Mouse (Mus musculus) limb, embryonic 11.5 days (tissue): ENCODE results near the gene Lim2. TPM values are rescaled to one million over a fixed set of nuclear protein-coding genes. Genes with fewer than 3 reads are reported as not detected.

ENCODE experiments used
- ATAC-seq: fragments of 200-750 bp; cut with Nextera tagmentation; 2 replicates; pipeline ENCODE4 v1.8.0; 2017; ENCODE audit warnings: low read depth; ENCODE audit not compliant: insufficient number of reproducible peaks, low FRiP score, low TSS enrichment
- DNase-seq: peaks from one replicate; pipeline ENCODE4 v3.0.0-alpha.2; 2015; ENCODE audit warnings: low spot score
- H3K27ac ChIP-seq: fragments of 300-500 bp; sonication (generic); replicated peaks from 2 replicates; pipeline ENCODE4 v1.5.1; 2014; ENCODE audit warnings: low read depth, mild to moderate bottlenecking, low read length
- H3K27me3 ChIP-seq: fragments of 300-500 bp; sonication (generic); 2 replicates; pipeline ENCODE4 v1.6.1; 2014; ENCODE audit warnings: mild to moderate bottlenecking, low read length, mixed read lengths; ENCODE audit not compliant: control insufficient read depth, insufficient read depth
- H3K36me3 ChIP-seq: fragments of 300-500 bp; sonication (generic); 2 replicates; pipeline ENCODE4 v1.6.1; 2014; ENCODE audit warnings: mild to moderate bottlenecking, low read length, moderate library complexity, mixed read lengths; ENCODE audit not compliant: control insufficient read depth, insufficient read depth
- H3K4me1 ChIP-seq: fragments of 300-500 bp; sonication (generic); 2 replicates; pipeline ENCODE4 v1.6.1; 2014; ENCODE audit warnings: low read length, mixed read lengths; ENCODE audit not compliant: control insufficient read depth, insufficient read depth
- H3K4me2 ChIP-seq: fragments of 300-500 bp; sonication (generic); 2 replicates; pipeline ENCODE4 v1.6.1; 2014; ENCODE audit warnings: low read depth, mild to moderate bottlenecking, moderate library complexity; ENCODE audit not compliant: severe bottlenecking
- H3K4me3 ChIP-seq: fragments of 300-500 bp; sonication (generic); 2 replicates; pipeline ENCODE4 v1.5.1; 2014; ENCODE audit warnings: low read depth, low read length
- H3K9ac ChIP-seq: fragments of 300-500 bp; sonication (generic); 2 replicates; pipeline ENCODE4 v1.6.1; 2014; ENCODE audit warnings: mild to moderate bottlenecking, low read length
- H3K9me3 ChIP-seq: fragments of 300-500 bp; sonication (generic); 2 replicates; pipeline ENCODE4 v1.6.1; 2016; ENCODE audit warnings: low read length; ENCODE audit not compliant: control insufficient read depth
- WGBS: fragments of 180-500 bp; shearing (Covaris S2); extraction: QIAGEN DNeasy Blood & Tissue Kit; methylation state at CpG from one replicate; pipeline ENCODE4 v1.1.7; 2014; 5-methylcytosine and 5-hydroxymethylcytosine counted together
- polyA plus RNA-seq: library from polyadenylated mRNA; unstranded; fragments of >200 nt; fragmentation: Nextera tagmentation; extraction: Ambion mirVana; gene quantifications from 2 replicates; pipeline ENCODE4 v1.2.1, GENCODE M21; 2014

The Lim2 gene
- polyA plus RNA-seq, 1 experiment from 2014 or later: not detected

DNA sequence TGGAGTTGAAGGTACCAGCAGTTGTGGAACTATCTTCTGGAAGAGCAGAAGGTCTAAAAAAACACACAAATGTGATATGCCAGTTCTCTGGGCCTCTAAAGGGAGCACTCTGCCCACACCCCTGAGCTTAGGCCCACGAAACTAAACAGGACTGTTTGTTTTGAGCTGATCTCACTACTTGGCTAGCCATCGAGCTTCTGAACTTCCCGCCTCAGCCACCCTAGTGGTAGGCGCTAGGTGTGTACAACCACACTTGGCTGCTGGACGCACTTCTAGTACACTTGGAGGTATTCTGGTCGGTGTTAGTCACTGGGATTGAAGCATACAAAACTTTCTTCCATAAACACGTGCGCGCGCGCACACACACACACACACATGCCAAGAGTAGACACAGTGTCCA lies 24.3 kb downstream of the Lim2 start:
- Histone ChIP-seq H3K4me2 (no peak overlapping the region), H3K27me3 (no peaks in the 10 kb centered on the region), H3K4me3 (no peak overlapping the region), H3K27ac (no peak overlapping the region), H3K36me3 (no peaks in the 10 kb centered on the region; the same call in 1 of the 2 replicates), H3K4me1 (no peaks in the 10 kb centered on the region), H3K9ac (no peak overlapping the region), H3K9me3 (no peaks in the 10 kb centered on the region)
- DNase-seq (no peak), ATAC-seq (no peak)
- WGBS: 95% methylated on average over 11 of the region's 11 CpGs

DNA sequence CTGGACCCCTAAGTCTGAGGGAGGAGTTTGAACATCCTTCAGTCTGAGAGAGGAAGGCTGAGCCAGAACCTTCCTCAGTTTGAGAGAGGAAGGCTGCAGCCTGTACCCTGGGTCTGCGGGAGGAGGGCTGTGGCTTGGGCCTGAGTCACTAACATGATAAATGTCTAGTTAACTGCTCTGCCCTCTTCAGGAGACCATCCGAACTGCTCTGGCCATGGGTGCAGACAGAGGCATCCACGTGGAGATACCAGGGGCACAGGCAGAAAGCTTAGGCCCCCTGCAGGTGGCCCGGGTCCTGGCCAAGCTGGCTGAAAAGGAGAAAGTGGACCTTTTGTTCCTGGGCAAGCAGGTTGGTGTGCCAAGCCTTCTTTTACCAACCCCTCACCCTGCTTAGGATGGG lies 25.1 kb downstream of the Lim2 start:
- DNase-seq (no peak), ATAC-seq (no peak)
- Histone ChIP-seq H3K4me2 (no peak overlapping the region), H3K36me3 (no peaks in the 10 kb centered on the region; the same call in 1 of the 2 replicates), H3K4me3 (no peak overlapping the region), H3K9me3 (no peaks in the 10 kb centered on the region), H3K9ac (no peak overlapping the region), H3K27me3 (no peaks in the 10 kb centered on the region), H3K4me1 (no peaks in the 10 kb centered on the region), H3K27ac (no peak overlapping the region)
- 48% methylated on average over 4 of the region's 4 CpGs for WGBS

DNA sequence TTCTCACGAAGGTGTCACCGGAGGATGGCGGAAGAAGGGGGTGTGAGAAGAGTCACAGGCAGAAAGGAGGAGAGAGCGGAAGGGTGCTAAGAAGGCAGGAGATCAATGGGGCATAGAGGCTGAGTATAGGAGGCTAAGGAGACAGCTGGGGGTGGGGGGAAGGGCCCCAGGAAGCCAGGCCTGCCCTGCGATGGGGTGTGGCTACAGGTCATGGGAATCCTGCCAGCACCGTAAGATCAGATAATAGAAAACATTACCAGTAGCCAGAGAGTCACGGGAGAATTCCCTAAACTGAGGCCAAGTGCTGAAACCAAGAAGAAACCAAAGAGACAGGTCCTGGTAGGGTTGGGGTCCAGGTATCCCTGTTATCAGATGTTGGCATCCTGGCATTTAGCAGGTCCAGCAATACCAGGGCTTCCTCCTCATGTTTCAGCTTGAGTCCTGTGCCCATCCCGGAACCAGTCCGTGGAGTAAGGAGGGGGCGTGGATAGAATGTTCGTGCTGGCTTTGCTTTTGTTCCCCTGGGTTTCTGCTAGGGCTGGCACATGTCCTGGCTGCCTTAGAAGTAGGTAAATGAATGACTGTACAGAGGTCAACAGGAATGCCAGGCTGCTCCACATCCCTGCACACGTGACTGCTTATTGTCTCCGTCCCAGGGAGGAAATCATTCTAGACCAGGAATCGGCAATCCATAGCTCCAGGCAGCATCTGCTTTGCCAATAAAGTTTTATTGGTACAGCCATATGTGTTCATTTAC lies 26.3 kb downstream of the Lim2 start:
- no peaks in the 10 kb centered on the region for H3K4me1 ChIP-seq
- no peak overlapping the region for H3K4me2 ChIP-seq
- H3K9ac ChIP-seq: no peak overlapping the region
- DNase-seq (no peak), ATAC-seq (no peak)
- H3K27me3 ChIP-seq: no peaks in the 10 kb centered on the region
- no peaks in the 10 kb centered on the region for H3K9me3 ChIP-seq
- WGBS: 84% methylated on average over 14 of the region's 14 CpGs
- no peak overlapping the region for H3K27ac ChIP-seq
- H3K4me3 ChIP-seq: no peak overlapping the region
- H3K36me3 ChIP-seq: no peaks in the 10 kb centered on the region; the same call in 1 of the 2 replicates

DNA sequence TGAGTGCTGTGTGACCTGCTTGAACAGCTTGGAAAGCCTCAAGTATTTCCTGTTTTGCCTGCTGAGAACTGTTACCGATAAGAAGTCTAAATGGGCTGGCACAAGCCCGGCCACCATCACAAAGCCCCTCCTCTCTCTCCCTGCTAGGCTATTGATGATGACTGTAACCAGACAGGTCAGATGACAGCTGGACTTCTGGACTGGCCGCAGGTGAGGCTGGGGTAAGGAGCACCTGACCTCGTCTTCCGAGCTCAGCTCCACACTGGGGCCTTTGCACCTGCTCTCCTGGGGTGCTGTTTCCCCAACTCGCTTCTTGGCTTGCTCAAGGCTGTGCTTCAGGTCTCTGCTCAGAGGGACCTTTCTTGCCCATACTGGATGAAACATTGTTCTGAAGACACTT lies 26.9 kb downstream of the Lim2 start:
- Histone ChIP-seq H3K9ac (no peak overlapping the region), H3K9me3 (no peaks in the 10 kb centered on the region), H3K27me3 (no peaks in the 10 kb centered on the region), H3K4me1 (no peaks in the 10 kb centered on the region), H3K4me3 (no peak overlapping the region), H3K27ac (no peak overlapping the region), H3K36me3 (no peaks in the 10 kb centered on the region; the same call in 1 of the 2 replicates), H3K4me2 (no peak overlapping the region)
- WGBS: 80% methylated on average over 6 of the region's 6 CpGs
- DNase-seq: no peak
- ATAC-seq: no peak

DNA sequence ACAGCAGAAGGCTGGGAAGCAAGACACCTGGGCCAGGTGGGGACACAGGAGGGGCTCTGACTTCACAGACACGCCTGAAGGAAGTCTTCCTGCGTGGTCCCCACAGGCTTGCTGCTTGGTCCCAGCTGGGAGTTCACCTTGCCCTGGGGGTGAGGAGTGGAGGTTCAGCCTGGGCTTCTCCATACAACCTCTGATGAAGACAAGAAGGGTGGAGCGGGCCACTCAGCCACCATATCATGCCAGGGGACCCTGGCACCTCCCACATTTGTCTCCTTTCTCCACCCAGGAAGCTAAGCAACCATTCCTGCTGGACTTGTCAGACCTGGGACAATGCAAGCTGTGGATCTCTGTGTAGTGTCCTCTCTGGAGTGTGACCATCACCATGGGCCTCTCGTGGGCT lies 35.4 kb downstream of the Lim2 start, which contains the start of gene Vsig10l:
Vsig10l (plus strand) TSS at position 301 of the 400 bp plus-strand sequence.
- ATAC-seq: no peak
- Histone ChIP-seq H3K9me3 (no peaks in the 10 kb centered on the region), H3K27me3 (peaks cover 2% of the 10 kb centered on the region; the same call in 1 of the 2 replicates), H3K27ac (no peak within 1 kb of the TSS), H3K9ac (no peak within 1 kb of the TSS), H3K36me3 (no peaks in the 10 kb centered on the region), H3K4me1 (no peaks in the 10 kb centered on the region), H3K4me2 (no peak within 1 kb of the TSS), H3K4me3 (no peak within 1 kb of the TSS)
- WGBS: 81% methylated on average over 4 of the region's 4 CpGs
- no peak for DNase-seq

DNA sequence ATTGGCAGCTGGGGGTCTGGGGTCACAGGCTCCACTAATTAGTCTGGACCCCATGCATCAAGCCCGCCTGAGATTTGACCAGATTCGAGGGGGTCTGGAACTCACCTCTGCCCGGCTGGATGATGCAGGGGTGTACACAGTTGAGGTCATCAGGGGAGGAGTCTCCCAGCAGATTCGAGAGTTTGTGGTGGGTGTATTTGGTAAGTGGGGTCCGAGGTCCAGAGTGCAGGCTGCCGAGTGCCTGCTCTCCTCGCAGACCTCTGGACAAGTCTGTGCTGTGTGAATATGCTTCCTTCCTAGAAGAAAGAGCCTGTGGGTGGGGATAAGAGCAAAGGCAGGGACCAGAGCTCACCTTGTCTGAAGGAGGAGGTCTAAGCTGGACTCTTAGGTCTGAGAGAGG lies 36.5 kb downstream of the Lim2 start:
- Histone ChIP-seq H3K36me3 (no peaks in the 10 kb centered on the region), H3K4me2 (no peak overlapping the region), H3K4me3 (no peak overlapping the region), H3K9ac (no peak overlapping the region), H3K4me1 (no peaks in the 10 kb centered on the region), H3K9me3 (no peaks in the 10 kb centered on the region), H3K27me3 (peaks cover 2% of the 10 kb centered on the region; the same call in 1 of the 2 replicates), H3K27ac (no peak overlapping the region)
- WGBS: 78% methylated on average over 7 of the region's 7 CpGs
- DNase-seq (no peak), ATAC-seq (no peak)

DNA sequence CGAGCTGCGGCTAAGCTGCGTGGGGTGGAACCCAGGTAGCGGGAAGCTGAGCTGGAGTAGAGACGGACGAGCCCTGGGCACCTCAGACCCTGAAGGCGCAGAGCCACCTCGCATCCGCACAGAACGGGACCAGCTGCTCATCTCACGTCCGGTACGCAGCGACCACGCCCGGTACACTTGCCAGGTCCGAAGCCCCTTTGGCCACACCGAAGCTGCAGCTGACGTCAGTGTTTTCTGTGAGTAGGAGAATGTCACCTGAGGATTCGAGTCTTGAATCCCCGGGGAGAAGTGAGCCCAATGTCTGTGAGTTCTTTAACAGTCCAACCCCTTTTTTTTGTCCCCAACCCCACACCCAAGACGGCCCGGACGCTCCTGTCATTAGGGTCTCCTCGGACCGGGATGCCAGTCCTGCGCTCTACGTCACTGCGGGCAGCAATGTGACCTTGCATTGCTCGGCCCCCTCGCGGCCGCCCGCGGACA lies 37.4 kb downstream of the Lim2 start:
- ATAC-seq (no peak; the same call in 1 of the 2 replicates), DNase-seq (no peak)
- no peak overlapping the region for H3K9ac ChIP-seq
- peak overlapping the region; percentile 54 for H3K4me2 ChIP-seq
- H3K27ac ChIP-seq: no peak overlapping the region
- H3K4me3 ChIP-seq: peak overlapping the region; percentile 30
- 7% methylated on average over 35 of the region's 35 CpGs for WGBS
- H3K4me1 ChIP-seq: no peaks in the 10 kb centered on the region
- H3K36me3 ChIP-seq: no peaks in the 10 kb centered on the region
- H3K9me3 ChIP-seq: no peaks in the 10 kb centered on the region
- peaks cover 2% of the 10 kb centered on the region; the same call in 1 of the 2 replicates for H3K27me3 ChIP-seq

DNA sequence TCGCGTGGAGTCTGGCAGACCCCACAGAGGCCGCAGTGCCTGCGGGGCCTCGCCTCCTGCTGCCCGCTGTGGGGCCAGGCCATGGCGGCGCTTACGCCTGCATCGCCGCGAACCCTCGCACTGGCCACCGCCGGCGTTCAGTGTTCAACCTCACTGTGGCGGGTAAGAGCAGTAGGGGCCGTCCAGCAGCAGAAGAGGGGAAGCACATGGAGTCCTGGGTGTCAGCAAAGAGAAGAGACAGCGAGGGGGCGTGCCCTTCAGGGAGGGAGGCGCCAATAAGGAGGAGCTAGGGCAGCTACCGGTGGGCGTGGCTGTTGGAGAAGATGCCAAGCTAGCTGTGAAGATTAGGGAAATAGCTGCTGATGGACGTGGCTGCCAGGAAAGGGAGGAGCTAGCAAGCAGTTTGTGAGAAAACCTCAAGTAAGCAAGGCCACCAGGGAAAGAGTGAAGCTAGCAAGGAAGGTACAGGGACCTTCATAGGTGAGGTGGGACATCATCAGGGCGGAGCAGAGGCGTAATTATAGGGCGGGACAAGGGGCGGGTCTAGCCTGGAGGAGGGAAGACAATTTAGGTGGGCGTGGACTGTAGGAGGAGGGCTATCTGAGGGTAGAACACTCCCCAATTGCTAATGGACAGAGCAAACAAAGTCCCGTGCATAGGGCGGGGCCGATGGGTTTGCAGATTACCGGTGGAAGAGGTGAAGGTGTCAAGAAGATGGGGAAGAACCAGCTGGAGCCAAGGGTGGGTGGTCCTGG lies 38.1 kb downstream of the Lim2 start:
- peak; percentile 68 for ATAC-seq
- Histone ChIP-seq H3K9me3 (no peaks in the 10 kb centered on the region), H3K9ac (no peak overlapping the region), H3K4me3 (peak overlapping the region; percentile 30), H3K27me3 (peaks cover 2% of the 10 kb centered on the region; the same call in 1 of the 2 replicates), H3K27ac (no peak overlapping the region), H3K4me1 (no peaks in the 10 kb centered on the region), H3K4me2 (peak overlapping the region; percentile 54), H3K36me3 (no peaks in the 10 kb centered on the region)
- WGBS: 2% methylated on average over 33 of the region's 33 CpGs
- DNase-seq: peak; percentile 75
